Mouse (Mus musculus) lung, embryonic 15.5 days (tissue): ENCODE data around the gene Ppp1r2. TPM values are rescaled to one million over a fixed set of nuclear protein-coding genes. Genes with fewer than 3 reads are reported as not detected.

Source experiments
- microRNA-seq: library from miRNA; unstranded; fragments of <30 nt; microRNA quantifications from one replicate; pipeline ENCODE4, GENCODE M21; 2016
- polyA plus RNA-seq: library from polyadenylated mRNA; unstranded; fragments of >200 nt; fragmentation: Nextera tagmentation; extraction: Ambion mirVana; gene quantifications from 2 replicates; pipeline ENCODE4 v1.2.1, GENCODE M21; 2015

Gene Ppp1r2
- polyA plus RNA-seq, 1 experiment from 2014 or later = 107 TPM

Small RNA genes lying within 50 kb of the gene (microRNA-seq; reads per million reads assigned to microRNA genes)
- gene Gm27415 = not detected

Other genes starting within 250 kb of the Ppp1r2 start
- gene Xxylt1, start 193.8 kb downstream of the Ppp1r2 start, polyA plus RNA-seq = 17.2 and 18.1 TPM in 2 replicates
- gene Acap2, start 74.0 kb downstream of the Ppp1r2 start, polyA plus RNA-seq = 24.6 and 27.2 TPM in 2 replicates
- 0.60 and 1.3 TPM in 2 replicates for gene Apod, start 39.5 kb upstream of the Ppp1r2 start, polyA plus RNA-seq
- gene Bdh1, start 147.0 kb upstream of the Ppp1r2 start, polyA plus RNA-seq = 6.2 and 7.3 TPM in 2 replicates